Mouse (Mus musculus) heart, postnatal 36 days (tissue): ENCODE results near the gene Cdh22. TPM values are rescaled to one million over a fixed set of nuclear protein-coding genes. Genes with fewer than 3 reads are reported as not detected.

Experiments
- DNase-seq, 2 experiments: peaks; one replicate each; pipeline ENCODE4 v3.0.0; 2021 to 2022
- intact Hi-C: fragments of 180-260 bp; cut with DNase I; formaldehyde crosslinking; loops from one replicate; pipeline ENCODE4 v1.15.1; 2025
- total RNA-seq, 2 experiments: library from RNA; stranded (reverse); gene quantifications; 2 replicates each; pipeline ENCODE4 v1.2.3; 2021

The Cdh22 gene
- total RNA-seq, 2 experiments from 2014 or later: 0.43 to 0.50 TPM

GRCm38 (mm10) chr2:165211426-165212079, 23.1 kb downstream of the Cdh22 start:
- intact Hi-C loops: no loop called here
- DNase-seq: no peak

GRCm38 (mm10) chr2:165210948-165211347, 23.7 kb downstream of the Cdh22 start:
- no peak for DNase-seq
- intact Hi-C loops: no loop called here

GRCm38 (mm10) chr2:165207689-165208088, 27.0 kb downstream of the Cdh22 start:
- no peak for DNase-seq
- intact Hi-C loops: no loop called here

GRCm38 (mm10) chr2:165207086-165207485, 27.6 kb downstream of the Cdh22 start:
- intact Hi-C loops: no loop called here

GRCm38 (mm10) chr2:165205486-165205885, 29.2 kb downstream of the Cdh22 start:
- intact Hi-C loops: no loop called here
- no peak for DNase-seq

More at GRCm38 (mm10) chr2:165207086-165207485, 27.6 kb downstream of the Cdh22 start:
- DNase-seq: no peak

GRCm38 (mm10) chr2:165204931-165205330, 29.7 kb downstream of the Cdh22 start:
- intact Hi-C loops: no loop called here
- DNase-seq: no peak

GRCm38 (mm10) chr2:165201761-165202751, 32.6 kb downstream of the Cdh22 start:
- intact Hi-C loops: no loop called here
- DNase-seq: no peak

GRCm38 (mm10) chr2:165197546-165197945, 37.1 kb downstream of the Cdh22 start:
- DNase-seq: no peak
- intact Hi-C loops: no loop called here

- intact Hi-C loops: no loop called here
- no peak for DNase-seq
Measured at GRCm38 (mm10) chr2:165195411-165196182, 39.1 kb downstream of the Cdh22 start.

GRCm38 (mm10) chr2:165191483-165191882, 43.2 kb downstream of the Cdh22 start:
- intact Hi-C loops: no loop called here
- DNase-seq: no peak

- DNase-seq: no peak
- intact Hi-C loops: no loop called here
Measured at GRCm38 (mm10) chr2:165189546-165189945, 45.1 kb downstream of the Cdh22 start.

GRCm38 (mm10) chr2:165187648-165188380, 46.8 kb downstream of the Cdh22 start:
- intact Hi-C loops: no loop called here
- DNase-seq: peak; percentile 14 to 23

GRCm38 (mm10) chr2:165184015-165184633, 50.5 kb downstream of the Cdh22 start:
- intact Hi-C loops: no loop called here
- DNase-seq: peak in 1 of 2 experiments; percentile 11

GRCm38 (mm10) chr2:165182085-165182976, 52.3 kb downstream of the Cdh22 start:
- intact Hi-C loops: no loop called here
- DNase-seq: no peak

- intact Hi-C loops: no loop called here
- no peak for DNase-seq
Measured at GRCm38 (mm10) chr2:165179231-165179630, 55.4 kb downstream of the Cdh22 start.

GRCm38 (mm10) chr2:165176965-165177364, 57.7 kb downstream of the Cdh22 start:
- intact Hi-C loops: no loop called here
- DNase-seq: no peak

GRCm38 (mm10) chr2:165166664-165167435, 67.8 kb downstream of the Cdh22 start:
- intact Hi-C loops: no loop called here
- DNase-seq: no peak

- intact Hi-C loops: no loop called here
- DNase-seq: no peak
Measured at GRCm38 (mm10) chr2:165162221-165162620, 72.4 kb downstream of the Cdh22 start.
